Mouse (Mus musculus) G1E-ER4 (cell line): ENCODE results near the gene Foxf1. TPM values are rescaled to one million over a fixed set of nuclear protein-coding genes. Genes with fewer than 3 reads are reported as not detected.

Experiments used
- GATA1 ChIP-seq: IDR thresholded peaks from one replicate; pipeline ENCODE4 v1.8.0; 2012; ENCODE audit warnings: low read length, inconsistent platforms
- polyA plus RNA-seq: library from polyadenylated mRNA; stranded (reverse); fragments of >175 nt; gene quantifications from 2 replicates; pipeline ENCODE4 v1.2.3, GENCODE M21; 2012

Gene Foxf1
- polyA plus RNA-seq, 1 experiment, result not detected

GRCm38 (mm10) chr8:121118634-121119420 lies 34.6 kb downstream of the Foxf1 start:
- no peak for TF ChIP-seq GATA1

GRCm38 (mm10) chr8:121119635-121120455 lies 35.7 kb downstream of the Foxf1 start:
- no peak for TF ChIP-seq GATA1

- no peak for TF ChIP-seq GATA1
Observed at GRCm38 (mm10) chr8:121120456-121121419, 36.6 kb downstream of the Foxf1 start.

DNA sequence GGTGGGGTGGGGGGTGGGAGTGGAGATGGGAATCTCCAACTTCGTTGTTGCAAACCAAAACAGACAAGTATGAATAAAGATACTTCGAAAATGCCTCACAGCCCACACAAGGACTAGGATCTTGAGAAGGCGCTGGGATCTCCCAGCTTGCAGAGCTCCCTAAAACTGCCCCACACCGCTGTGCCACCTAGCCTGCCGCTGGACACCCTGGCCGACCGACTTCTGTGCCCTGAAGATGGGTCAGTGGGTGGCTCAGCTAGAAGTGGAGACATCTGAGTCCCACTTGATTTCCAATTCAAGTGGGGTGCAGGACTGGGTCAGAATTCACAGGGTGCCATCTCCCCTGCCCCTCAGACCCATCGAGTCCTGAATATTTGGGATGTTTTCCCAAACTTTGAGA lies 37.5 kb downstream of the Foxf1 start:
- TF ChIP-seq GATA1, result no peak

DNA sequence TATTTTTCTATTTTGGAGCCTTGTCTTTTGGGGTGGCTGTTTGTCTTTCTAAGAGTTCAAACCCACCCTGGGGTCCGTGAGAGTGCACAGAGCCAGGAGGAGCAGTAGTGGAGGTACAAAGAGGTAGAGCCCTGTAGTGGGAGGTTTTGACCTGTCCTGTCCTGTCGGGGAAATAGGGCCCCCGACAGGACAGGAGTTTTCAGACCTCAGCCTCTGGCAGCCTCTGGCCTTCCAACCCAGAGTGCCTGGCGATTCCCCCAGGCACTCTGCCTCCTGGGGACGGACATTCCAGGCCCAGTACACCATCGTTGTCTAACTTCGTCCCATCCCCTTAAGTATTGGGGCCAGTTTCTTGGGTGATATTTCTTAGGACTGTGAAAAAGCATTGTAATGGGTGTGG lies 38.2 kb downstream of the Foxf1 start:
- TF ChIP-seq GATA1, result no peak

DNA sequence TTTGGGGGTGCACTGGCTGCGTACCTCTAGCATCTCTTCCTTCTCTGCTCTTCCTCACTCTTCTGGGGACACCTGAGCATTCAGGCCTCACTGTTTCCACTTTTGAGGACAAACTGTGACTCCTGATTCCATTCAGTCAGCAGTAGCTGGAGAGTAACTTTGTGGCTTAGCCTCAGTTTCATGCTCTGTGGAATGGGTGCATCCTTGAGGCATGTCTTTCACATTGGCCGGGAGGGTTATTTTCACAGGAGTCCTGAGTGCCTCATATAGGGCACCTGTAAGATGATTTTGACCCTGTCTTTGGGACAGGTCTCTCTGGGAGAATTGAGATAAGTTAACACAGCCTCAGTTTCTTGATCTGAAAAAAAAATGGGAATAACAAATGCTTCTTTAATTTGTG lies 38.9 kb downstream of the Foxf1 start:
- no peak for TF ChIP-seq GATA1

DNA sequence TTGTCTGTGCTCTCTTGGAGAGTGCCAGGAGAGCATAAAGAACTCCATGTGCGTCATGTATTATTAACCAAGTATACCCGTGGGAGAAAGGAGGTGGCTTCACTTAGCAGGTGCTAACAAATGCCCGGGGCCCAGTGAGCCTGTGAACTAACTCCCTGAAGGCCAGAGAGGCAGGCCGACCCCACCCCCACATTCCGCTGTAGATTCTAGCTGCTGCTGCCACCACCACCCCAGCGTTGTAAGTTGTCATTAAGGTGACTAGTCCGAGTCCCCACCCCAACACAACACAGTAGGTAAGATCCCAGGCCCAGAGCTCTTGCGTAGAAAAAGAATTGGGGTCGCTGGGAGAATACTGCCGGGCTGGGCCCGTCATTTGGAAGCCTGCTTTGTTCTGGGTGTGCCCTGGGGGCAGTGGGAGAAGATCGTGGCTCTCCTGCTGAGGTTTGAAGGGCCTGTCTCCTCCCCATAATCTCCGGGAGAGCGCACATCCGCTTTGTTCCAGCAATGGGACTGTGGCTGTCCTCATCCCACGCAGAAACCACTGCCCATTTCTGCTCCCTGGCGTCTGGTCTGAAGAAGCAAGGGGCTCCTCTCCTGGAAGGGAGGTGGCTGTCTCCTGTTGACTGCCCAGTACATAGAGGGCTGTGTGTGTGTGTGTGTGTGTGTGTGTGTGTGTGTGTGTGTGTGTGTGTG lies 40.5 kb downstream of the Foxf1 start:
- no peak for TF ChIP-seq GATA1

DNA sequence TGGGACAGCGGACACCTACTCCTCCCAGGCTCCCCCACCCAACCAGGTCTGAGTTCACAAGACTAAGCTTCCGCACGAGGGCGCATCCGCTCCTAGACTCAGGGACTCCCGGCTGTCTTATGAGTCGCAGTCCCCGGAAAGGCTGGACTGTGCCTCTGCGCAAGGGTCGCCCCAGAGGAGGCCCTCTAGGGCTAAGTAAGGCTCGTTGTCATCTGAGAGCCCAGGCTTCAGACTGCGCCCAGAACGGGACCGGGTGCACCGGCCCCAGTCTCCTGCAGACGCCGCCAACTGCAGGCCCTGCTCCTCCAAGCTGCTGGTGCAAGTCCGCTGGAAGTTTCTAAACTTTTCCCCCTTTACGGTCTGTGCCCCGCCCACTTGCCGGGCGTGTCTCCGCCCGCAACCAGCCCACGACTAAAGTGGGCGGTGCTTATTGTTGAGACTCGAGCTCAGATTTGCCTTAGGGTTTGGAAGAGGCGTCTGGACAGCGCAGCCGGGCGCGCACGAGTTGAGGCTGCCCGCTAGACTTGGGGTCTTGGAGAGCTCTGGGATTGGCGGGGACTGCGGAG lies 41.2 kb downstream of the Foxf1 start:
- no peak for TF ChIP-seq GATA1

DNA sequence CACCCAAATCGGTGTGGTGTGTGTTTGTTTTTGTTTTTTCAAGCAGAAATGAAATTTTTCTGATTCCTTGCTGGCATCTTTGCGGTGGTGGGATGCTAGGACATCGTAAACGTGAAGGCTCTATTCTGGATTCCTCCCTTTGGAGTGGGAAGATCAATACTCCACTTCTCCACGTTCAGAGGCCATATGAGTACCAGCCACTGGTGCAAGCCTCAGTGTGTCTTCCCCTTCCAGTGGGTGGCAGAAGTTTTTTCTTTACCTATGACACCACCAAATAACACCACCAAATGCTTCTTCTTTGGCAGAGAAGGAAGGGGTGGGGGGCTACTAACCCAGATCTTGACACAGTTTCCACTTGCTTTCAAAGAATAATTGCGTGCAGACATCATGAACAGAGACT lies 42.0 kb downstream of the Foxf1 start:
- no peak for TF ChIP-seq GATA1

- TF ChIP-seq GATA1, result no peak
Observed at GRCm38 (mm10) chr8:121126694-121127093, 42.5 kb downstream of the Foxf1 start.

GRCm38 (mm10) chr8:121127291-121127701 lies 43.1 kb downstream of the Foxf1 start:
- TF ChIP-seq GATA1, result no peak

GRCm38 (mm10) chr8:121127756-121128375 lies 43.7 kb downstream of the Foxf1 start, which contains the start of gene Foxl1:
TSS of gene Foxl1 (plus strand) at chr8:121127940.
- no peak for TF ChIP-seq GATA1

DNA sequence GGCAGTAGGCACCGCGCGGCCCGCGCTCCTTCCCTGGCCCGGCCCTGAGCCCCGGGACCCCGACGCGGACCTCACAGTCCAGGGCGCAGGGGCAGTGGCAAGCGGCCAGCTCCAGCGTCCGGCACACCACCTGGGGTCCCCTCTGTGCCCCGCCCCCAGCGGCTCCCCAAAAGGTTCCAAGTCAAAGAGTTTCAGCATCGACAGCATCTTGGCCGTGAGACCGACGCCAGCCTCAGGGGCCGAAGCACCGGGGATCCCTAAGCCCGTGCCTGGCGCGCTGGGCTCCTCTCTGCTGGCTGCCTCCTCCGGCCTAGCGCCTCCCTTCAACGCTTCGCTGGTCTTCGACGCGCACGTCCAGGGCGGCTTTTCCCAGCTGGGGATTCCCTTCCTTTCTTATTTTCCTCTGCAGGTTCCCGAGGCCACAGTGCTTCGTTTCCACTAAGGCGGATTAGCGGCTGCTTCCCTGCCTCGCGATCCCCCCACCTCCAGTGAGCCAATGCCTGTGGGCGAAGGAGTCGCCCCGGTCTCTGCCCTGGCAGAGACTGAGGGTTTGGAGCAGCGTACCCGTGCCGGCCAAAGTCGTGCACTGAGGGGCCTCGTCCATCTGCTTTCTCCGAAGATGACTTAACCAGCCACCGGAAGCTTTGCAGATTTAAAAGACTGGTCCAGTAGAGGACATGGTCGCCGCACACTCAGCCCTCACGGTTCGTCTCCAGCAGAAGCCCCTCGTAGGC lies 44.5 kb downstream of the Foxf1 start:
- no peak for TF ChIP-seq GATA1
